Mouse (Mus musculus) intestine, embryonic 16.5 days (tissue): ENCODE data around the gene Msh5. TPM values are rescaled to one million over a fixed set of nuclear protein-coding genes. Genes with fewer than 3 reads are reported as not detected.

Experiments
- ATAC-seq: fragments of 200-750 bp; cut with Nextera tagmentation; 2 replicates; pipeline ENCODE4 v1.8.0; 2017; ENCODE audit warnings: moderate TSS enrichment, moderate library complexity
- H3K27ac ChIP-seq: fragments of 300-500 bp; sonication (generic); 2 replicates; pipeline ENCODE4 v1.5.1; 2014; ENCODE audit warnings: mild to moderate bottlenecking, low read length
- H3K27me3 ChIP-seq: fragments of 300-500 bp; sonication (generic); replicated peaks from 2 replicates; pipeline ENCODE4 v1.6.1; 2014; ENCODE audit warnings: low read length, control low read depth, mixed read lengths; ENCODE audit not compliant: control insufficient read depth, insufficient read depth
- H3K36me3 ChIP-seq: fragments of 300-500 bp; sonication (generic); 2 replicates; pipeline ENCODE4 v1.6.1; 2014; ENCODE audit warnings: low read length, control low read depth; ENCODE audit not compliant: control insufficient read depth, insufficient read depth
- H3K4me1 ChIP-seq: fragments of 300-500 bp; sonication (generic); 2 replicates; pipeline ENCODE4 v1.6.1; 2014; ENCODE audit warnings: low read length, control low read depth, mixed read lengths; ENCODE audit not compliant: control insufficient read depth, insufficient read depth
- H3K4me2 ChIP-seq: fragments of 300-500 bp; sonication (generic); 2 replicates; pipeline ENCODE4 v1.6.1; 2014; ENCODE audit warnings: low read depth, low read length, control low read depth
- H3K4me3 ChIP-seq: fragments of 300-500 bp; sonication (generic); 2 replicates; pipeline ENCODE4 v1.5.1; 2014; ENCODE audit warnings: mild to moderate bottlenecking, low read length
- H3K9ac ChIP-seq: fragments of 300-500 bp; sonication (generic); 2 replicates; pipeline ENCODE4 v1.6.1; 2014; ENCODE audit warnings: low read depth, low read length
- H3K9me3 ChIP-seq: fragments of 300-500 bp; sonication (generic); 2 replicates; pipeline ENCODE4 v1.6.1; 2016; ENCODE audit warnings: low read length, control low read depth; ENCODE audit not compliant: control insufficient read depth
- WGBS: fragments of 180-500 bp; shearing (Covaris S2); extraction: QIAGEN DNeasy Blood & Tissue Kit; methylation state at CpG from one replicate; pipeline ENCODE4 v1.1.7; 2014; 5-methylcytosine and 5-hydroxymethylcytosine counted together
- polyA plus RNA-seq: library from polyadenylated mRNA; unstranded; fragments of >200 nt; fragmentation: Nextera tagmentation; extraction: Ambion mirVana; gene quantifications from 2 replicates; pipeline ENCODE4 v1.2.1, GENCODE M21; 2015

Msh5 gene
- polyA plus RNA-seq, 1 experiment from 2014 or later = 3.6 TPM

DNA sequence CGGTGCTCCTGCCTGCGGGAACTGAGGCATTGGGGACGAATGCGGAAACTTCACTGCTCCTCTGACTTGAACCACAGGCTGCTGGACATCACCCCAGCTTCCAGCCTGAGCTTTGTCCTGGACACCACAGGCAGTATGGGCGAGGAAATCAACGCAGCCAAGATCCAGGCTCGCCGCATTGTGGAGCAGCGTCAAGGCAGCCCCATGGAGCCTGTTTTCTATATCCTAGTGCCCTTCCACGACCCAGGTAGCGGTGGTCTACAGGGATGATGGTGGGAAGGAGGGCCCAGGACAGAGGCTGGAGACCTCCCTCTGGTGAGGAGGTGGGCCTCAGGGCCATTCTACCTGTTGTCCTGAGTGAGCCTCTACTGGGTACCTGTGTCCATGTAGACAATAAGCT, 26.7 kb downstream of the Msh5 start:
- Histone ChIP-seq H3K27me3 (no peaks in the 10 kb centered on the region), H3K4me2 (no peak overlapping the region), H3K9ac (no peak overlapping the region), H3K36me3 (peaks cover 9% of the 10 kb centered on the region), H3K27ac (no peak overlapping the region), H3K9me3 (no peaks in the 10 kb centered on the region), H3K4me1 (peaks cover 36% of the 10 kb centered on the region), H3K4me3 (no peak overlapping the region)
- ATAC-seq = no peak
- 79% methylated on average over 11 of the region's 11 CpGs for WGBS

DNA sequence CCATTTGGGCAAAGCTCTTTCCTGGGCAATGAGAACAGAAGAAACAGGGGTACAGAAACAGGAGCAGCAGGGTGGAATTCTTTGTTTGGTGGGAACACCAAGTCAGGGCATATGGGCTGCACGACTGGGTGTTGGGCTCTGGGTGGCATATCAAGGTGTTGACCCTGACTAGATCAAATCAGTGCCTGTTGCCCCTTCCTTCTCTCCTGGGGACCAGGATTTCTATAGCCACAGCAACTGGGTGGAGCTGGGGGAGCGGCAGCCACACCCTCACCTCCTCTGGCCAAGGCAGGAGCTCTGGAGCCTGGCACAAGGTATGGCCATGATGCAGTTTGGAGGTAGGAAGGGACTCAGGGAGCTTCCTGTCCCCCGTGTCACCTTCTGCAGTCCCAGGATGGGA, 28.4 kb downstream of the Msh5 start:
- no peak overlapping the region for H3K9ac ChIP-seq
- no peak for ATAC-seq
- H3K36me3 ChIP-seq = peaks cover 19% of the 10 kb centered on the region

DNA sequence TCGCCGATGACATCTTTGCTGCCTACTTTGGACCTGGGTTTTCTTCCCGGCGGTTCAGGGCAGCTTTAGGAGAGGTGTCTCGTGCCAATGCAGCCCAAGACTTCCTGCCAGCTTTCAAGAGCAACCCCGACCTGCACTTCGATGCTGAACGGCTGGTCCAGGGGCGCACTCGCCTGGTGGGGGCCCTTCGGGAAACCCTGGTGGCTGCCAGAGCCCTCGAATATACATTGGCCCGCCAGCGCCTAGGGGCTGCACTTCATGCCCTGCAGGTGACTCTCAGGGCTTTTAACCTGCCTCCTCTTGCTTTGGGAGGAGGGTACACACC, 28.9 kb downstream of the Msh5 start:
- ATAC-seq = no peak
- Histone ChIP-seq H3K9ac (no peak overlapping the region), H3K36me3 (peaks cover 23% of the 10 kb centered on the region), H3K27ac (no peak overlapping the region), H3K4me3 (no peak overlapping the region), H3K4me2 (no peak overlapping the region), H3K4me1 (peaks cover 26% of the 10 kb centered on the region), H3K9me3 (no peaks in the 10 kb centered on the region), H3K27me3 (no peaks in the 10 kb centered on the region)
- 72% methylated on average over 14 of the region's 14 CpGs for WGBS

More for the DNA sequence above, 28.4 kb downstream of the Msh5 start:
- Histone ChIP-seq H3K4me2 (no peak overlapping the region), H3K9me3 (no peaks in the 10 kb centered on the region), H3K27ac (no peak overlapping the region), H3K4me3 (no peak overlapping the region), H3K4me1 (peaks cover 26% of the 10 kb centered on the region), H3K27me3 (no peaks in the 10 kb centered on the region)
- WGBS = 75% methylated on average over 3 of the region's 3 CpGs

DNA sequence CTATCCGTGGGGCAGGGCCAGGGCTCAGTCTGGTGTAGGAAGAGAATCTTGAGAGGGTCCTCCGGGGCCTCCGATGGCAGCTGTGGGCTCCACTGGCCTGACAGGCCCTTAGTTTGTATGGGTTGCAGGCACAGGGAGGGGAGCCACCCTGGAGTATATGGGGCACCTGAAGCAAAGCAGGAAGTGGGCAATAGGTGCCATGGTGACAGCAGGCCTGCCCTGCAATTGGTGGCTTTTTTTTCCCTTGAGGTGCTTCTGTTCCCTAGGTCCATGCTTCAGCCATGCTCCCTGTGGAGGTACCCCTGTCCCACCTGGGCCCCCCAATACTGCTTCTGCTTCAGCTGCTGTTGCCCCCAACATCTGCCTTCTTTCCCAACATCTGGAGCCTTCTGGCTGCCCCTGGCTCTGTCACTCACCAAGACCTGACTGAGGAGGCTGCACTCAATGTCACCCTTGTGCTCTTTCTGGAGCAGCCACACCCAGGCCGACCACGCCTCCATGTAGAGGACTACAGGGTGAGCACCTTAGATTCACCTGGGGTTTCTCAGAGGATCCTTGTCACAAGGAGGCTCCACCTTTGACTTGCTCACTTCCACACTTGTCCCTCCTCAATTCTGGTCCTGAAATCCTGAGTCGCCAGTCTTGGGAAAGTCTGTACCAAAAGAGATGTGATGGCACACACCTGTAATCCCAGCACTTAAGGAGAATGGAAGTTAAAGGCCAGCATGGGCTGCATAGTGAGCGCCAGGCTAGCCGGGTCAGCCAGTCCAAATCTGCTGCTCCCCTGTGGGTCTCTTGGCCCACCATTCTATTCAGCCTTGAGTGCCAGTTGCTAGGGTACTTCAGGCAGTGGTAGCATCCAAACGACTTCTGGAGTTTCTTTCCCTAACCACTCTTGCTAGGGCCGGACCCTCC, 29.5 kb downstream of the Msh5 start:
- no peak overlapping the region for H3K4me3 ChIP-seq
- peaks cover 24% of the 10 kb centered on the region for H3K4me1 ChIP-seq
- H3K9me3 ChIP-seq = no peaks in the 10 kb centered on the region
- H3K36me3 ChIP-seq = peaks cover 29% of the 10 kb centered on the region
- ATAC-seq = no peak
- peak overlapping the region; percentile 42; the same call in 1 of the 2 replicates for H3K9ac ChIP-seq
- 76% methylated on average over 10 of the region's 10 CpGs for WGBS
- no peak overlapping the region for H3K27ac ChIP-seq
- H3K4me2 ChIP-seq = no peak overlapping the region
- no peaks in the 10 kb centered on the region for H3K27me3 ChIP-seq

DNA sequence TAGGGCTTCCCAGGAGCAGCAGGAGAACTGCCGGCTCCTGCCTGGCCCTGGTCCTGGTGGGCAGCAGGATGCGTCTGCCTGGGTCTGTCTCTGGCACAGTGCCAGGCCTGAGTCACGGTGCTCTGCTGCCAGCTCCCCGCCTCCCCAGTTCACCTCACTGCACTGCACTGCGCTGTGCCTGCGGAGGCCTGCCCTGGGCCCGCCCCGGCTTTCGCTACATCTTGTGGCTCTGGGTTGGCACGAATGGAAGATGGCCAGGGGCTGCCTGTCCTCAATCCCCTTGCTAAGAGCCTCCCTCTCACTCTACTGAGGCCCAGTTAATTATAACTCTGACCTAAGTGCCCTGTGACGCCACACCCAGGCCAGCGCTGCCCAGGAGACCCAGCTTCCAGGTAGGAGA, 30.2 kb downstream of the Msh5 start, which contains the start of gene Vwa7:
Vwa7 (plus strand) TSS at position 204 of the 400 bp plus-strand sequence.
- 48% methylated on average over 12 of the region's 12 CpGs for WGBS
- Histone ChIP-seq H3K9me3 (no peaks in the 10 kb centered on the region), H3K36me3 (peaks cover 29% of the 10 kb centered on the region), H3K4me3 (no peak within 1 kb of the TSS), H3K27me3 (no peaks in the 10 kb centered on the region), H3K27ac (no peak within 1 kb of the TSS), H3K9ac (peak within 1 kb of the TSS; percentile 42), H3K4me2 (no peak within 1 kb of the TSS), H3K4me1 (peaks cover 17% of the 10 kb centered on the region)
- ATAC-seq = peak; percentile 47

DNA sequence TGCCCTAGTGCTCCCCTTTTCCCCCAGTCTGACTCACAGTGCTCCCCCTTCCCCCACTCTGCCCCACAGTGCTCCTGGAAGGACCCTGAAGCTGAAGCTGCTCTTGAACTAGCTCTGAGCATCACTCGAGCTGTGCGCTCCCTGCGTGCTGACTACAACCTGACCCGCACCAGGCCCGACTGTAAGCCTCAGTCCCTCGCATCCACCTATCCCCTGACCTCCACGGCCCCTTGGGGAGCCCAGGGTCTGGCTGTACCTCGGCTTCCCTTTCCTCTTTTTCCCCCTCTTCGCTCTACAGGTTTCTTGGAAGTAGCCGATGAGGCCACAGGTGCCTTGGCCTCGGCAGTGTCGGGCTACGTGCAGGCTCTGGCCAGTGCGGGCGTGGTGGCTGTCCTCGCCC, 31.2 kb downstream of the Msh5 start:
- Histone ChIP-seq H3K4me2 (no peak overlapping the region), H3K4me3 (no peak overlapping the region), H3K9ac (no peak overlapping the region), H3K4me1 (peaks cover 13% of the 10 kb centered on the region), H3K27ac (no peak overlapping the region), H3K27me3 (no peaks in the 10 kb centered on the region), H3K36me3 (peaks cover 39% of the 10 kb centered on the region), H3K9me3 (no peaks in the 10 kb centered on the region)
- 88% methylated on average over 16 of the region's 16 CpGs for WGBS
- ATAC-seq = no peak

DNA sequence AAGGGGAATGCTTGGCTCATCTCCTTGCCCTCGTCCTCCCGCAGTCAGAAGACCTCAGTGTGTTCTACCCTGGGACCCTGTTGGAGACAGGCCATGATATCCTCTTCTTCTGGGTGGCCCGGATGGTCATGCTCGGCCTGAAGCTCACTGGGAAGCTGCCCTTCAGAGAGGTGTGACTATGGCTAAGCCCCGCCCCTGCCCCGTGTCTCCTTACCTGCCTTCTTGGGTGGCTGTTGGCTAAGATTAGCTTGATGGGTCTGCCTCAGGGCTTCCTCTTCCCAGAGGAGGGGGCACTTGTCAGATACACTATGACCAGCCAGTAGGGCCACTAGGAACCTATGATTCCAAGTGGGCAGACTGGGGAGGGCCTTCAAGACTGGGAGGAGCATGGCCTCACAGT, 33.3 kb downstream of the Msh5 start:
- WGBS = 75% methylated on average over 6 of the region's 6 CpGs
- Histone ChIP-seq H3K9ac (no peak overlapping the region), H3K9me3 (no peaks in the 10 kb centered on the region), H3K4me1 (peaks cover 13% of the 10 kb centered on the region), H3K36me3 (peaks cover 42% of the 10 kb centered on the region), H3K27me3 (no peaks in the 10 kb centered on the region), H3K4me2 (no peak overlapping the region), H3K4me3 (no peak overlapping the region), H3K27ac (no peak overlapping the region)
- no peak for ATAC-seq

DNA sequence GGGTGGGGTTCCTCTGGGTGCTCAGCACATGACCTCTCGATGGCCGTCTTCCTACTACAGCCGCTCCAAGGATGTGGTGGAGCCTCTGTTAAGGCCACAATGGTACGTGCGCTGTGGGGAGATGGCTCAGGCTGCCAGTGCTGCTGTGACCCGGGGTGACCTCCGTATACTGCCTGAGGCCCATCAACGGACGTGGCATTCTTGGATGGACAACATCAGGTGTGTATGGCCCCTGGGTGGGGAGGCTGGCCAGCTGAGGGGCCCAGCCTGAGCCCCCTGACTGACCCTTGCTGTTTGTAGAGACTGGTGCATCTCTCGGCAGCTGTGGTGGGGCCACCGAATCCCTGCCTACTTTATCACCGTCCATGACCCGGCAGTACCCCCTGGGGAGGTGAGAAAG, 34.1 kb downstream of the Msh5 start:
- WGBS = 90% methylated on average over 13 of the region's 13 CpGs

DNA sequence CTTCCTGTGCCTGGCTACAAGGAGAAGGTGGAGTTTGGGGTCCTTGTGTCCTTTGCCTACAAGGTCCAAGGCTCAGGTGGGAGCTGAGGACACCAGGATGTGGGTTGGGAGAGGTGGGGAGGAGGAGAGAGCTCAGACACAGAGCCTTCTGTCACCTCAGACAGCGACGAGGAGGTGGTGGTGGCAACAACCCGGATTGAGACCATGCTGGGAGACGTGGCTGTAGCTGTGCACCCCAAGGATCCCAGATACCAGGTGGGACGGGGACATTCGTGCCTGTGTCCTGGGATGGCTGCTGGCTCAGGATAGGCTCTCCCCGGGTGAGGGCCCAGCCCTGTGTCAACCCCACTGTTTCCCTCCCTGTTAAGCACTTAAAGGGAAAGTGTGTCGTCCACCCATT, 35.1 kb downstream of the Msh5 start:
- Histone ChIP-seq H3K36me3 (peaks cover 49% of the 10 kb centered on the region), H3K27me3 (no peaks in the 10 kb centered on the region), H3K4me3 (no peak overlapping the region), H3K4me1 (peaks cover 5% of the 10 kb centered on the region), H3K9me3 (no peaks in the 10 kb centered on the region), H3K27ac (no peak overlapping the region), H3K9ac (no peak overlapping the region), H3K4me2 (no peak overlapping the region)
- WGBS = 93% methylated on average over 8 of the region's 8 CpGs
- ATAC-seq = no peak

More for the DNA sequence above, 34.1 kb downstream of the Msh5 start:
- H3K9ac ChIP-seq = no peak overlapping the region
- peaks cover 45% of the 10 kb centered on the region for H3K36me3 ChIP-seq
- ATAC-seq = no peak
- H3K4me1 ChIP-seq = peaks cover 13% of the 10 kb centered on the region
- no peaks in the 10 kb centered on the region for H3K27me3 ChIP-seq
- H3K4me3 ChIP-seq = no peak overlapping the region
- no peaks in the 10 kb centered on the region for H3K9me3 ChIP-seq
- no peak overlapping the region for H3K27ac ChIP-seq
- H3K4me2 ChIP-seq = no peak overlapping the region
